Mouse (Mus musculus): ENCODE data around the gene Cabp1. TPM values are rescaled to one million over a fixed set of nuclear protein-coding genes. Genes with fewer than 3 reads are reported as not detected.
"Not testable (repeated sequence)": the region's sequence is repeated elsewhere in the genome, so short reads cannot be mapped to it uniquely, and the experiment has no call there.

The Cabp1 gene
- polyA plus RNA-seq, 1 experiment: 0.72 TPM

DNA sequence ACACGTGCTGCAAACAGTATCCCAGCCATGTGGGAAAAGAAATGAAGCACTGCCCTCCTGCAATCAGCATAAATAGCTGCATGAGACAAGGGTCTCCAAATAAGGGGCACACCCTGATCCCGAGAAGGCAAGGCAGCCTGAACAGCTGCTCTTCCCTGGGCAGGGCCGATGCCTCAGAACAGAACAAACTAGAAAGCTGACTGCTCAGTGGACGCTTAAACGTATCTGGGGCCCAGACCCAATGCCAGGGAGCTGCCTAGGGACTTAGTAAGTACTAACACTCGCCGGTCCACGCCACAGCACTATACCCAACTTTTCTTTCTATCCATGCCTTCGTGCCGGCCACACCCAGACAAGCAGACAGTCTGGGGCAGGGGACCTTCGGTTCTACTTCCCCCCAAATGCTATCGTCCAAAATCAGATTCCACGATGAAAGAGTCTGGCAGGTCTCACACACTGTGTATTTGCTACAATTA lies 39.0 kb downstream of the Cabp1 start:
- no peak for DNase-seq (ENCODE audit: low read depth in 1 of 2, low spot score in 2 of 2)
- H3K27ac ChIP-seq (ENCODE audit: insufficient read depth, low read length): peak overlapping the region; percentile 84
- peaks cover 22% of the 10 kb centered on the region; the same call in 1 of the 2 replicates for H3K4me1 ChIP-seq (ENCODE audit: control insufficient read depth, insufficient read depth, insufficient read length)
- H3K36me3 ChIP-seq (ENCODE audit: control insufficient read depth, insufficient read depth, low read length): peaks cover 6% of the 10 kb centered on the region
- peak overlapping the region; percentile 37; the same call in 1 of the 2 replicates for H3K4me3 ChIP-seq (ENCODE audit: extremely low read depth, insufficient read depth, insufficient read length)
- no peaks in the 10 kb centered on the region for H3K27me3 ChIP-seq (ENCODE audit: control insufficient read depth, insufficient read depth, low read length)
- WGBS: 11% methylated on average over 13 of the region's 13 CpGs
- TF ChIP-seq POLR2A (IDR thresholded peaks at IDR 0.05; ENCODE audit: low read depth, low read length) (no peak), CTCF (IDR thresholded peaks at IDR 0.05; ENCODE audit: extremely low read depth, insufficient read depth, insufficient read length, insufficient replicate concordance) (no peak)

GRCm38 (mm10) chr5:115152132-115152956 lies 41.8 kb downstream of the Cabp1 start:
- WGBS: 39% methylated on average over 8 of the region's 8 CpGs
- DNase-seq (ENCODE audit: low read depth in 1 of 2, low spot score in 2 of 2): no peak
- no peak overlapping the region for H3K27ac ChIP-seq (ENCODE audit: insufficient read depth, low read length)
- peaks cover 22% of the 10 kb centered on the region; the same call in 1 of the 2 replicates for H3K4me1 ChIP-seq (ENCODE audit: control insufficient read depth, insufficient read depth, insufficient read length)
- no peaks in the 10 kb centered on the region for H3K27me3 ChIP-seq (ENCODE audit: control insufficient read depth, insufficient read depth, low read length)
- peaks cover 26% of the 10 kb centered on the region for H3K36me3 ChIP-seq (ENCODE audit: control insufficient read depth, insufficient read depth, low read length)
- H3K4me3 ChIP-seq (ENCODE audit: extremely low read depth, insufficient read depth, insufficient read length): no peak overlapping the region
- TF ChIP-seq POLR2A (IDR thresholded peaks at IDR 0.05; ENCODE audit: low read depth, low read length): no peak
- TF ChIP-seq CTCF (IDR thresholded peaks at IDR 0.05; ENCODE audit: extremely low read depth, insufficient read depth, insufficient read length, insufficient replicate concordance): no peak

DNA sequence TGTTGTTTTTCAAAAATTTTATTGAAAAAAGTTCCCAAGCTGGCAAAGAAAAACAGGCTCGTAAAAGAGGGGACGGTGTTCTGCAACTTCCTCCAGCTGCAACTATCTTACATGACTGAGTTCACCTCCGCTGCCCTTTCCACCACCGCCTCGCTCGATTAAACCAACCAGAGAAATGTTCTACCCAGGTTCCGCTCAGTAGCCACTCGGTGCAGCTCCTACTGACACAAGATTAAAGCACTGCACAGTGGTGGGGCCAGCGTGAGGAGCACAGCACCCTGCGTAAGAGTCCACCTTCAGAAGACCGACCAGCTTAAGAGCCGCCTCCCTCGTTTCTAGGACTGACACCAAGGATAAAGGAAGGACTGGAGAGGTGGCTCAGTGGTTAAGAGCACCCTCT lies 42.7 kb downstream of the Cabp1 start:
- peaks cover 31% of the 10 kb centered on the region for H3K36me3 ChIP-seq (ENCODE audit: control insufficient read depth, insufficient read depth, low read length)
- peak in 1 of 2 experiments; percentile 51 for DNase-seq (ENCODE audit: low read depth in 1 of 2, low spot score in 2 of 2)
- no peaks in the 10 kb centered on the region for H3K27me3 ChIP-seq (ENCODE audit: control insufficient read depth, insufficient read depth, low read length)
- WGBS: 46% methylated on average over 13 of the region's 13 CpGs
- peak overlapping the region; percentile 26; the same call in 1 of the 2 replicates for H3K27ac ChIP-seq (ENCODE audit: insufficient read depth, low read length)
- peaks cover 22% of the 10 kb centered on the region; the same call in 1 of the 2 replicates for H3K4me1 ChIP-seq (ENCODE audit: control insufficient read depth, insufficient read depth, insufficient read length)
- H3K4me3 ChIP-seq (ENCODE audit: extremely low read depth, insufficient read depth, insufficient read length): no peak overlapping the region
- TF ChIP-seq POLR2A (IDR thresholded peaks at IDR 0.05; ENCODE audit: low read depth, low read length): no peak
- TF ChIP-seq CTCF (IDR thresholded peaks at IDR 0.05; ENCODE audit: extremely low read depth, insufficient read depth, insufficient read length, insufficient replicate concordance): no peak

GRCm38 (mm10) chr5:115150991-115151390 lies 43.2 kb downstream of the Cabp1 start:
- H3K4me3 ChIP-seq (ENCODE audit: extremely low read depth, insufficient read depth, insufficient read length): no peak overlapping the region
- TF ChIP-seq POLR2A (IDR thresholded peaks at IDR 0.05; ENCODE audit: low read depth, low read length) (no peak), CTCF (IDR thresholded peaks at IDR 0.05; ENCODE audit: extremely low read depth, insufficient read depth, insufficient read length, insufficient replicate concordance) (no peak)

DNA sequence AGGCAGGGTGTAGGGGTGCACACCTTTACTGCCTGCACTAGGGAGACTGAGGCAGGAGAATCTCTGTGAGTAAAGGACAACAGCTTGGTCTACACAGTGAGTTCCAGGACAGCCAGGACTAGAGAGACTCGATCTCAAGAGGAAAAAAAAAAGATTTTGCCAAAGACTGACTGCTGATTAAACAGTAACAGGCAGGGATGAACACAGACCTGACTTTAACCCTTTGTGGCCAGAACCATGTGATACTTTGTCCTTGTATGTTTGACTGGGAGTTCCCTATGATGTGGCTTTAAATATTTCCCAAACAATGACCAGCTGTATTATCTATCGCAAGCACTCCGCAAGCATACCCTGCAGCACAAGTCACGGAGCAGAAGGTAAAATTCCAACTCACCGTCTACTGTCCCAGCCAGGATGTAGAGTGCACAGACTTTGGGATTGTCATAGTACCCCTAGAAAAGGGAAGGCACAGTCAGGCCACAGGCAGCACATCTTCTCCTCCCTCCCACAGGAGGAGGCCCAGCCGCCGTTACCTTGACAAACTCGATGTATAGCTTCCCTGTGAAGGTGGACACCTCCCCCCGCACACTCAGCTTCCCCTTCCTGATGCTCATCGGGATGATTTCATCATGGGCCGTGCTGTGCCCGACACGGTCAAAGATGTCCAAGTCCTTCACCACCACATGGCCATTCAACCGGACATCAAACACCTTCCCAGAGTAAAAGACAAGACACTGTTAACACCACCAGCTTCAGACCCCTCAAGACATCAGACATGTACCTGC lies 44.3 kb downstream of the Cabp1 start:
- Histone ChIP-seq H3K27me3 (ENCODE audit: control insufficient read depth, insufficient read depth, low read length) (no peaks in the 10 kb centered on the region), H3K36me3 (ENCODE audit: control insufficient read depth, insufficient read depth, low read length) (peaks cover 32% of the 10 kb centered on the region), H3K27ac (ENCODE audit: insufficient read depth, low read length) (no peak overlapping the region), H3K4me1 (ENCODE audit: control insufficient read depth, insufficient read depth, insufficient read length) (peaks cover 15% of the 10 kb centered on the region; the same call in 1 of the 2 replicates), H3K4me3 (ENCODE audit: extremely low read depth, insufficient read depth, insufficient read length) (no peak overlapping the region)
- no peak for DNase-seq (ENCODE audit: low read depth in 1 of 2, low spot score in 2 of 2)
- TF ChIP-seq POLR2A (IDR thresholded peaks at IDR 0.05; ENCODE audit: low read depth, low read length) (no peak), CTCF (IDR thresholded peaks at IDR 0.05; ENCODE audit: extremely low read depth, insufficient read depth, insufficient read length, insufficient replicate concordance) (no peak)
- WGBS: 96% methylated on average over 14 of the region's 14 CpGs

More at GRCm38 (mm10) chr5:115150991-115151390, 43.2 kb downstream of the Cabp1 start:
- H3K4me1 ChIP-seq (ENCODE audit: control insufficient read depth, insufficient read depth, insufficient read length): peaks cover 22% of the 10 kb centered on the region; the same call in 1 of the 2 replicates
- H3K27ac ChIP-seq (ENCODE audit: insufficient read depth, low read length): 0 out of 2 replicates have a peak overlapping the region, but pooled peaks have one; percentile 26
- H3K27me3 ChIP-seq (ENCODE audit: control insufficient read depth, insufficient read depth, low read length): no peaks in the 10 kb centered on the region
- peaks cover 32% of the 10 kb centered on the region for H3K36me3 ChIP-seq (ENCODE audit: control insufficient read depth, insufficient read depth, low read length)
- no peak for DNase-seq (ENCODE audit: low read depth in 1 of 2, low spot score in 2 of 2)
- WGBS: 66% methylated on average over 5 of the region's 5 CpGs

DNA sequence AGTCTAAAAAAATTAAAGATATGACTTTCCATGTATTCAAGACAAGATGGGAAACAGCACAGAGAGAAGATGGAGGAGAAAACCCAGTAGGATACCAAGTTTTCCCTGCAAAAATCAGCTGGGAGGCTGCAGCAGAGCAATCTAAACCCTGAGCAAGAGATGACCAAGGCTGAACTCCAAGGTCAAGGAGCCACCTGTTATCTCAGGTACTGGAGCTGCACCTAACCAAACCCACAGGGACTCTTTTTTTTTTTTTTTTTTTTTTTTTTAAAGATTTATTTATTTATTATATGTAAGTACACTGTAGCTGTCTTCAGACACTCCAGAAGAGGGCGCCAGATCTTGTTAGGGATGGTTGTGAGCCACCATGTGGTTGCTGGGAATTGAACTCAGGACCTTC lies 45.3 kb downstream of the Cabp1 start:
- H3K27ac ChIP-seq (ENCODE audit: insufficient read depth, low read length); H3K4me3 ChIP-seq (ENCODE audit: extremely low read depth, insufficient read depth, insufficient read length); H3K27me3 ChIP-seq (ENCODE audit: control insufficient read depth, insufficient read depth, low read length); DNase-seq (ENCODE audit: low read depth in 1 of 2, low spot score in 2 of 2): not testable (repeated sequence)
- peaks cover 14% of the 10 kb centered on the region; the same call in 1 of the 2 replicates for H3K4me1 ChIP-seq (ENCODE audit: control insufficient read depth, insufficient read depth, insufficient read length)
- no CpG with 5 or more reads among the region's 1 CpGs for WGBS
- H3K36me3 ChIP-seq (ENCODE audit: control insufficient read depth, insufficient read depth, low read length): peaks cover 34% of the 10 kb centered on the region

Measured in spleen, adult 2 months (tissue).